Comparison of ENCODE assay signal across 19 mouse cellular contexts in genomic region chr2:115088421-115089120, GRCm38 (mm10).
DNase-seq lines count a peak whose midpoint lies in the region; ATAC-seq lines count a peak whose summit lies in the region.
"Had no signal": no experiment of that assay in that cellular context is flagged by ENCODE, and none has a peak within 500 bp of the region (broad histone marks: within the 10 kb centered on the region; RNA-seq: fewer than 3 reads in every experiment).

No protein-coding gene starts in this region.

- H3K9me3 ChIP-seq in liver, embryonic 11.5 days (ENCODE audit: control insufficient read depth, low read length), result no peaks in the 10 kb centered on the region
- H3K9me3 ChIP-seq in liver, embryonic 12.5 days (replicated peaks), result no peaks in the 10 kb centered on the region
- no peaks in the 10 kb centered on the region for H3K9me3 ChIP-seq in neural tube, embryonic 15.5 days (replicated peaks)
- H3K9me3 ChIP-seq: forebrain, embryonic 13.5 days; heart, embryonic 13.5 days; hindbrain, embryonic 13.5 days had no signal

- H3K4me1 ChIP-seq in liver, embryonic 11.5 days (replicated peaks; ENCODE audit: control insufficient read depth, insufficient read depth, low read length), result no peaks in the 10 kb centered on the region
- H3K4me1 ChIP-seq in liver, embryonic 12.5 days, result no peaks in the 10 kb centered on the region
- no peaks in the 10 kb centered on the region for H3K4me1 ChIP-seq in neural tube, embryonic 15.5 days
- H3K4me1 ChIP-seq: forebrain, embryonic 13.5 days; heart, embryonic 13.5 days; hindbrain, embryonic 13.5 days had no signal

- peak; percentile 36; the same call in 1 of the 2 replicates for ATAC-seq in liver, embryonic 11.5 days (replicated peaks; ENCODE audit: low FRiP score)
- ATAC-seq in liver, embryonic 12.5 days, result no peak
- ATAC-seq in neural tube, embryonic 15.5 days (ENCODE audit: low FRiP score), result no peak
- ATAC-seq: forebrain, embryonic 13.5 days; hindbrain, postnatal 0 days had no signal

- H3K27me3 ChIP-seq in liver, embryonic 11.5 days (replicated peaks; ENCODE audit: control insufficient read depth, insufficient read depth, low read length), result no peaks in the 10 kb centered on the region
- no peaks in the 10 kb centered on the region for H3K27me3 ChIP-seq in liver, embryonic 12.5 days (replicated peaks)
- no peaks in the 10 kb centered on the region for H3K27me3 ChIP-seq in neural tube, embryonic 15.5 days (replicated peaks)
- H3K27me3 ChIP-seq: forebrain, embryonic 13.5 days; heart, embryonic 13.5 days; hindbrain, embryonic 13.5 days had no signal

- no peak overlapping the region for H3K27ac ChIP-seq in liver, embryonic 11.5 days (ENCODE audit: low read depth, low read length)
- no peak overlapping the region for H3K27ac ChIP-seq in liver, embryonic 12.5 days
- H3K27ac ChIP-seq in neural tube, embryonic 15.5 days (replicated peaks), result no peak overlapping the region
- H3K27ac ChIP-seq: forebrain, embryonic 13.5 days; gastrocnemius, adult 2 months; heart, embryonic 13.5 days; hindbrain, embryonic 13.5 days; hindbrain, postnatal 0 days had no signal

- H3K9ac ChIP-seq in liver, embryonic 11.5 days (ENCODE audit: low read depth, low read length), result no peak overlapping the region
- H3K9ac ChIP-seq in liver, embryonic 12.5 days, result no peak overlapping the region
- H3K9ac ChIP-seq in neural tube, embryonic 15.5 days (replicated peaks), result no peak overlapping the region
- H3K9ac ChIP-seq: forebrain, embryonic 13.5 days; heart, embryonic 13.5 days; hindbrain, embryonic 13.5 days had no signal

- H3K4me2 ChIP-seq in liver, embryonic 11.5 days, result no peak overlapping the region
- H3K4me2 ChIP-seq in liver, embryonic 12.5 days, result no peak overlapping the region
- H3K4me2 ChIP-seq in neural tube, embryonic 15.5 days, result no peak overlapping the region
- H3K4me2 ChIP-seq: forebrain, embryonic 13.5 days; heart, embryonic 13.5 days; hindbrain, embryonic 13.5 days had no signal

- no peak for DNase-seq in liver, embryonic 11.5 days (ENCODE audit: low spot score)
- DNase-seq in neural tube, embryonic 10.5 days (ENCODE audit: extremely low spot score, low spot score), result peak; percentile 14
- DNase-seq in embryo, embryonic 9.5 days (ENCODE audit: extremely low spot score), result peak; percentile 69
- DNase-seq in yolk sac, embryonic 10.5 days (ENCODE audit: low spot score), result peak; percentile 41
- no peak for DNase-seq in lung, adult 18-20 months
- no peak for DNase-seq in spleen, postnatal 14 days (ENCODE audit: low spot score in 2 of 2)
- DNase-seq: adrenal gland, postnatal 10 days; cerebellum, adult 11-12 months; cerebellum, adult 9-10 months; cerebellum, postnatal 25 days; gastrocnemius, adult 2 months; gastrocnemius, postnatal 25 days; heart, postnatal 36 days had no signal

- H3K4me3 ChIP-seq in liver, embryonic 11.5 days (ENCODE audit: low read depth, low read length), result no peak overlapping the region
- H3K4me3 ChIP-seq in liver, embryonic 12.5 days, result no peak overlapping the region
- no peak overlapping the region for H3K4me3 ChIP-seq in neural tube, embryonic 15.5 days (replicated peaks)
- H3K4me3 ChIP-seq: forebrain, embryonic 13.5 days; gastrocnemius, adult 2 months; heart, embryonic 13.5 days; hindbrain, embryonic 13.5 days had no signal

- 66% methylated on average over 4 of the region's 4 CpGs for WGBS in liver, embryonic 11.5 days
- WGBS in liver, embryonic 12.5 days (ENCODE audit: insufficient replicate concordance), result 52% methylated on average over 4 of the region's 4 CpGs
- 70% methylated on average over 4 of the region's 4 CpGs for WGBS in neural tube, embryonic 15.5 days

- no peaks in the 10 kb centered on the region for H3K36me3 ChIP-seq in liver, embryonic 11.5 days (ENCODE audit: control insufficient read depth, insufficient read depth, low read length)
- no peaks in the 10 kb centered on the region for H3K36me3 ChIP-seq in liver, embryonic 12.5 days
- no peaks in the 10 kb centered on the region for H3K36me3 ChIP-seq in neural tube, embryonic 15.5 days
- H3K36me3 ChIP-seq: heart, embryonic 13.5 days; hindbrain, embryonic 13.5 days had no signal

Comparison
In these comparisons a context has a peak if more than half of its experiments do, and no peak if none do; other contexts are left out.
1. DNase-seq: peak in neural tube, embryonic 10.5 days (single experiment), embryo, embryonic 9.5 days (single experiment) and yolk sac, embryonic 10.5 days (single experiment); none in liver, embryonic 11.5 days (single experiment), lung, adult 18-20 months (0 of 2) and spleen, postnatal 14 days (0 of 2).